Mouse (Mus musculus): Measurements from ENCODE around the gene Rbfox2.
"Not testable (repeated sequence)": the region's sequence is repeated elsewhere in the genome, so short reads cannot be mapped to it uniquely, and the experiment has no call there.

Gene Rbfox2

GRCm38 (mm10) chr15:77094431-77094830 is 212.4 kb downstream of the Rbfox2 start:
- DNase-seq, result no peak

DNA sequence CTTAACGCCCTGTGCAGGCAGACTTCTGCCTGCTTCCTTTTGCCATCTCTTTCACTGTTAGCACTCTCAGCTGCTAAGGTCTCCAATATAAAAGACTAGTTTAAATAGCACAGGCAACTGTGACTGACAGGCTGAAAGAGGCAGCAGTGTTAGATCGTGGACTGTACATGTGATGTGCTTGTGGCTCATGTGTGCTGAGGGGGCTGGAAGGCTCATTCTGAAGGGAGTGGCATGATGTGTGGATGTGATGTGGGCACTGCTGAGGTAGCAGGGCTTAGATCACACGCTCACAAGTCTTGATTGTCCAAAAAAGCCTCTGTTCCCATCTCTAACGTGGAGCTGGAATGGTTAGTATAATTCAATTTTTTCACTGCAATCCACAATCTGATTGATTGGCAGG is 215.4 kb downstream of the Rbfox2 start:
- DNase-seq, result no peak

DNA sequence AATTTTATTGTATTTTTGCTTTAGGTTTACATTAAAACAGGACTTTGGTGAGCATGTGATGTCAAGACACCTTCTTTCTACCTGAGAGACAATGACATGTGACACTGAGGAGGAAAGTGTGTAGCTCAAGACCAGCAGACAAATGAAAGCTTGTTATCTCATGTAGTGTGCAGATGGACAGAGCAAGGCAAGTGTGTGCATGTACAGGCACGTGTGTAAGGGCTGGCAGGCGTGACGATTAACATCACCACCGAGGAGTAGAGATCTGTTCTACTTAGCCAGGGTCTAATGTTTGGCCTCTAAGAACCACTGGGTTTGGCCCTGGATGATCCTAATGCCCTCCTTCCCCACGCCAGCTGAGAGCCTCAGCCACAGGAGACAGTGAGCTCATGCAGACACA is 216.3 kb downstream of the Rbfox2 start:
- no peak for DNase-seq

DNA sequence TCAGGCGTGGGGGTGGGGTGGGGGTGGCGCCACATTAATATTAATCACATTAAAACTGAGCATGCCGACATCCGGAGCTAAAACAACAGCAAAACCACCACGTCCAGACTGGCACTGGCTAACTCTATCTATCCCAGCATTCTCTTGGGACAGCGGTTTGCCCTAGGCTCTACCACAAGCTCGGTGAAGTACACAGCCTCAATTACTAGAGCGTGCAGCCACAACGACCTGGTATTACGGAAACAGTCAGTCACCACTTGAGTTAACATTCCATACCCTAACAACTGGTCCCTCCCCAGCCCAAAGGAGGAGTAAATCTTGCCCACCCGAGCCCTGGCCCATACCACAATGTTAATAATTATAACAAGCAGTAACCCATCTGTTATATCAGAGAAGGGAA is 217.6 kb downstream of the Rbfox2 start:
- DNase-seq, result no peak

- no peak for DNase-seq
These were observed 220.3 kb downstream of the Rbfox2 start for GRCm38 (mm10) chr15:77086488-77086887.

- DNase-seq, result no peak
These were observed 221.0 kb downstream of the Rbfox2 start for GRCm38 (mm10) chr15:77085818-77086217.

- DNase-seq, result no peak
These were observed 225.3 kb downstream of the Rbfox2 start for GRCm38 (mm10) chr15:77081454-77081853.

GRCm38 (mm10) chr15:77080684-77081254 is 226.0 kb downstream of the Rbfox2 start:
- no peak for DNase-seq

- no peak for DNase-seq
These were observed 226.9 kb downstream of the Rbfox2 start for GRCm38 (mm10) chr15:77079890-77080361.

DNA sequence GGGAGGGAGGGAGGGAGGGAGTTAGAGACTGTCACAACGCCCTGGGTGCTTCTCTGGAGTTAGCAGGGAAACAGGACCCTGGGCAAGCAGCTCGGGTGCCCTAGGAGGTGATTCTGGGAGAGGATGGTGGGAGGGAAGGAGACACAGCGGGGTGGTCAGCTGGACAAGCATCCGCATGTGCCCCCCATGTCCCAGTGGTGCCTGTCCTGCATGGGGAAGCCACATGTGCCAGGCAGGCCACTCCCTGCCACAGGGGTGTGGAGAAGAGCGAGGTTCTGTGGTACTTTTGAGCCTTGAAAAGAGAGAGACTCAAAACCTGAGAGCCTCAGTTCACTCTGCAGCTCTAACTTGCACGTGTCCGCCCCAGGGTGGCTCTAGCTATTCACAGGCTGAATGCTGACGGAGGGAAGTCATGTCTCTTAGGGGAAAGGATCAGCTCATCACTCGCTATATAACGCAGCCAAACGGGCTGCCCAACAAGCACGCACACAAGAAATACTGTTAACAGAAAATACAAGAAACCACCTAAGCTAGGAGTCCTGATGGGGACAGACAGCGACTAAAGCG is 227.5 kb downstream of the Rbfox2 start:
- DNase-seq, result no peak

DNA sequence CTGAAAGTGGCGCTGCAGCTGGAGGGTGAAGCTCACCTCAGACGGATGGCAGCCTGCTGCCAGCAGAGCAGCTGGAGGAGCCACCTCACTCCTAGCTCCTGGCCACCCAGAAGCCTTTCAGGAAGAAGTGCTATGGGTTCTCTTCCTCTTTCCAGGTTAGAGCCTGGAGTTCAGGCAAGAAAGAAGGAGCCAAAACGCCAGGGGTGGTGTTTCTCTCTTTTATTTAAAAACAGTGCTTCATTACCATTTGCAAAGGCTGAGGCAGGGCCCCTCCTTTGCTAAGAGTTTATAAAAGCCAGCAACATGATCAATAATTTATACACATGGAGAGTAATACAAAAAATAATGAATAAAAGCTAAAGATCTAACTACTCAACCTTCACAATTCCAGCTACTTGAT is 228.0 kb downstream of the Rbfox2 start:
- DNase-seq, result no peak

- DNase-seq, result no peak
These were observed 228.9 kb downstream of the Rbfox2 start for GRCm38 (mm10) chr15:77077906-77078305.

GRCm38 (mm10) chr15:77076523-77076922 is 230.3 kb downstream of the Rbfox2 start:
- DNase-seq, result no peak

- DNase-seq, result no peak
These were observed 234.1 kb downstream of the Rbfox2 start for GRCm38 (mm10) chr15:77072556-77073163.

DNA sequence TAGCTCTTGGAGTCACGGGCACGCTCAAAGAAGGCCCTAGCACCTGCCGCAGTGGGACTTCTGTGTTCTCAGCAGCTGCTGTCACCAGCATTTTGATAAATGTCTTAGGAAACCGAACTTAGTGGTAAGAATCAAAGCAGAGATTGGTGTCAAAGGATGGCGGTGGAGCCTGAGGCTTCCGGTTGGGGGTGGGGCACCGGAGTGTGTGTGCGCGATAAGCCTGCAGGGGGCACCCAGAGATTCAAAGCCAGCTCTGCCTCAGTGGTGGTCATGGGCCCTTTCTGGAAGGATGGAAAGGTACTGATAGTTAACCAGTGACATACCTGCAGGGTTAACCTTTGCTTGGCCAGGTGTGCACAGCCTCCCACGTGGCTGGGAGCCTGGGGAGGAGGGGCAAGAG is 235.3 kb downstream of the Rbfox2 start:
- DNase-seq, result peak; percentile 82 to 83

DNA sequence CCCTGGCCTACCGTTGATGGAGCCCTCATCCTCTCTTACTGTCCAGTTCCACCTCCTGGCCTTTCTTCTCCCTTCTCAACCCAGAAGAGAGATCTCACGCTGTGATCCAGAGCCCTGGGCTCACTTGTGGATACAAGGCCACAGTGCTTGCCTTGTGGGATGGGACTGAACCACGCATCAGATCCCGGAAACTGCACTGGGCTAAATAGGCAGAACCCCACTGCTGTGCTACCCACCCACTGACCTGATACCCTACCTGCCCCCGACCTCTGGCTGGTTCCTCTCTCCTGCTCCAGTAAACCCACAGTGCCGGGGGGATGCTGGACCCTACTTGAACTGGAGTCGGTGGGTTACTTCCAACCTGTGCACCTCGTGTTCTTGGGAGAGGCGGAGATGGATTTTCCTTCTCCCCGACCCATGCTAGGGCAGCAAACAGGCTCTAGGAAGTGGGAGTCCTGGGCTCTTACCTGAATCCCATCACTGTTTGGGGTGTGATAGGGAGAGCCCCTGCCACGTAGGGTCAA is 236.0 kb downstream of the Rbfox2 start:
- peak in 1 of 2 experiments; percentile 24 for DNase-seq

DNA sequence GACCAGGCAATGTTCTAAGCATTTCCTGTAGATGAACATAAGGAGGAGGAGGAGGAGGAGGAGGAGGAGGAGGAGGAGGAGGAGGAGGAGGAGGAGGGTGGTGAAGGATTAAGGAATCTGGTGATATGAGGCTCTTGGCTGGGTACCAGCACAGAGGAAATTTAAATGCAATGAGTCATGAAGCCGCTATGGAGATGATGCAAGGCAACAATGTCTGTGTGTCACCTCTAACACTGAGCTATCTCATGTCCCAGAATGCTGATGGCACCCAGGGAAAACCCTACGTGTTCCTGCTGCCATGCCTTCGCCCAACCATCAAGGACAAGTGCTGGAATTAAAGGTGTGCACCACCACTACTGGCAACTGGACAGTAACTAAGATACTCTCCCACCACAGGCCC is 237.8 kb downstream of the Rbfox2 start:
- DNase-seq, result no peak

GRCm38 (mm10) chr15:77068439-77068861 is 238.4 kb downstream of the Rbfox2 start:
- no peak for DNase-seq

- no peak for DNase-seq
These were observed 240.6 kb downstream of the Rbfox2 start for GRCm38 (mm10) chr15:77066233-77066632.

DNA sequence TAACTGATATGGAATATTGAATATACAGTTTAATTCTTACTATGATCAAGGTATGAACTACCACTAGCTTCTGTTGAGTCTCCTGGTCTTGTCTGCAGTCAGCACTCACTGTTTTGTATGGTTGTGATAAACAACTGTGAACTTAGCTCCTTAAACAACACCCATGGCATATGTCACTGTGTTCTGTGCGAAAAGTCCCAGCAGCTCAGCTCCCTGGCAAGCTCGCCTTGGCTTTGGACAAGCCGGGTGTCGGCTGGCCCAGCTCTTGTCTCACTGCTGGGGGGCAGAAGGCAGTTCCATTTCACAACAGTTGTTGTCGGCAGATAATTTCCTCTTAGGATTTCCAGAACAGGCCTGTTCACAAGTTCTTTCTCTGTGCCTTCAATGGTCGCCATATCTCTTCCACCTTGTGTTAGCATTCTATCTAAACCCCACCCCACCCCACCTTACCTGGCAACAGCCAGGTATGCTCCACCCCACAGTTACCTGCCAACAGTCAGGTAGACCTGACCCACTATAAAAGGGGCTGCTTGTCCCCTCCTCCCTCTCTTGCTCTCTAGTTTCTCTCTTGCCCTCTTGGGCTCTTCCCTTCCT is 241.4 kb downstream of the Rbfox2 start:
- DNase-seq, result no peak

- no peak for DNase-seq
These were observed 244.1 kb downstream of the Rbfox2 start for GRCm38 (mm10) chr15:77062746-77063145.

- not testable (repeated sequence) for DNase-seq
These were observed 247.4 kb downstream of the Rbfox2 start for GRCm38 (mm10) chr15:77059416-77059815.

DNA sequence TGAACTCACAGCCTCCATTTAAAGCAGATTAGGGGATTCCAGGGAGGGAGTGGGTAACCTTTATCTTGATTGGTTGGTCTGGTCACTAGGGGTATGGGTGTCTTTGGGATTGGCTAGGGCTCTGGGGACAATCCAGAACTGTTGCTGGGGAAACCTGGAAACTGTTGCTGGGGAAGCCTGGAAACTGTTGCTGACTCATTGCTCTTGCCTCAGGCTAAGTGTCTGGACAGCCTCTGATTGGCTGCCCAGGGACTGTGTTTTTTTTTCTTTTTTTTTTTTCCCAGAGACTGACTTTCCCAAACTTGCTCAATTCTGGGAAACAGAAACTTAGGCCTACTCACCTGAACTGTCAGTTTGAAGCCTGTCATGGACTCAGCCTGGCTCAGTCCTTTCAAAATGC is 248.2 kb downstream of the Rbfox2 start:
- no peak for DNase-seq

DNA sequence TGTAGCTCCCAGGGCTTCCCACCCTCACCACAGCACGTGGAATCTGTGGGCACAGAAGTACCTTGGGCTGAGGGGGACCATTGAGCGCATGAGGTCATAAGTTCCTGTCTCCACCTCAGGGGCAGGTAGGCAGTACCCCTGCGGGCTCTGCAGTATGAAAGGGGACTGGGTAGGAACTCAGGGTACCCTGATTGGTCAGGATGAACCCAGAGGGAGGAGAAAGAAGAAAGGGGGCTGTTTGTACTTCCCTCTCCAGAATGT is 250.1 kb downstream of the Rbfox2 start:
- DNase-seq, result no peak
